In genomic region chr12:32877964-32878571, GRCm38 (mm10) we compare ENCODE assay signal across 12 mouse cellular contexts. TPM values are rescaled to one million over a fixed set of nuclear protein-coding genes. Genes with fewer than 3 reads are reported as not detected.
DNase-seq lines count a peak whose midpoint lies in the region; ATAC-seq lines count a peak whose summit lies in the region.
"Had no signal": no experiment of that assay in that cellular context is flagged by ENCODE, and none has a peak within 500 bp of the region (broad histone marks: within the 10 kb centered on the region; RNA-seq: fewer than 3 reads in every experiment).

No protein-coding gene starts in this region.

- H3K27me3 ChIP-seq in forebrain, embryonic 13.5 days: no peaks in the 10 kb centered on the region
- no peaks in the 10 kb centered on the region for H3K27me3 ChIP-seq in forebrain, embryonic 11.5 days (ENCODE audit: control insufficient read depth, insufficient read depth, low read length)
- no peaks in the 10 kb centered on the region for H3K27me3 ChIP-seq in hindbrain, embryonic 16.5 days (replicated peaks; ENCODE audit: control insufficient read depth, insufficient read depth, low read length)
- no peaks in the 10 kb centered on the region for H3K27me3 ChIP-seq in kidney, embryonic 14.5 days (ENCODE audit: control insufficient read depth, insufficient read depth, low read length)
- H3K27me3 ChIP-seq: midbrain, embryonic 12.5 days had no signal

- H3K4me3 ChIP-seq in forebrain, embryonic 13.5 days: no peak overlapping the region
- no peak overlapping the region for H3K4me3 ChIP-seq in forebrain, embryonic 11.5 days (ENCODE audit: low read depth, low read length)
- no peak overlapping the region for H3K4me3 ChIP-seq in hindbrain, embryonic 16.5 days (ENCODE audit: low read length)
- no peak overlapping the region for H3K4me3 ChIP-seq in kidney, embryonic 14.5 days (ENCODE audit: low read length)
- H3K4me3 ChIP-seq: midbrain, embryonic 12.5 days had no signal

- H3K9me3 ChIP-seq in forebrain, embryonic 13.5 days (replicated peaks): no peaks in the 10 kb centered on the region
- no peaks in the 10 kb centered on the region for H3K9me3 ChIP-seq in forebrain, embryonic 11.5 days (ENCODE audit: control insufficient read depth, low read length)
- no peaks in the 10 kb centered on the region for H3K9me3 ChIP-seq in hindbrain, embryonic 16.5 days (ENCODE audit: control insufficient read depth, low read length)
- H3K9me3 ChIP-seq in kidney, embryonic 14.5 days (ENCODE audit: control insufficient read depth, low read length): no peaks in the 10 kb centered on the region
- H3K9me3 ChIP-seq: midbrain, embryonic 12.5 days had no signal

- no peak overlapping the region for H3K4me2 ChIP-seq in forebrain, embryonic 13.5 days
- no peak overlapping the region for H3K4me2 ChIP-seq in forebrain, embryonic 11.5 days (ENCODE audit: low read depth, low read length, severe bottlenecking)
- no peak overlapping the region for H3K4me2 ChIP-seq in hindbrain, embryonic 16.5 days (ENCODE audit: low read length)
- H3K4me2 ChIP-seq in kidney, embryonic 14.5 days (replicated peaks; ENCODE audit: low read depth, low read length): no peak overlapping the region
- H3K4me2 ChIP-seq: lung, embryonic 14.5 days; midbrain, embryonic 12.5 days had no signal

- DNase-seq in forebrain, embryonic 11.5 days (ENCODE audit: low spot score): no peak
- DNase-seq in layer of hippocampus, postnatal 10 days (ENCODE audit: low spot score in 2 of 2): peak; percentile 29 to 51
- DNase-seq in layer of hippocampus, postnatal 25 days (ENCODE audit: extremely low spot score in 1 of 2, low spot score in 1 of 2): no peak
- DNase-seq in adipocyte (ENCODE audit: low spot score): peak; percentile 89
- DNase-seq in left cerebral cortex, postnatal 36 days (ENCODE audit: low spot score in 2 of 2): no peak
- DNase-seq: kidney, postnatal 10 days; lung, embryonic 14.5 days had no signal

- intact Hi-C loops in left cerebral cortex, postnatal 36 days (cut with DNase I): no loop called here

- H3K4me1 ChIP-seq in forebrain, embryonic 13.5 days: no peaks in the 10 kb centered on the region
- no peaks in the 10 kb centered on the region for H3K4me1 ChIP-seq in forebrain, embryonic 11.5 days (replicated peaks; ENCODE audit: control insufficient read depth, insufficient read depth, low read length)
- H3K4me1 ChIP-seq in hindbrain, embryonic 16.5 days (ENCODE audit: control insufficient read depth, insufficient read depth, low read depth, low read length): no peaks in the 10 kb centered on the region; the same call in 1 of the 2 replicates
- H3K4me1 ChIP-seq in kidney, embryonic 14.5 days (ENCODE audit: control insufficient read depth, insufficient read depth, low read length): no peaks in the 10 kb centered on the region

- no peak overlapping the region for H3K27ac ChIP-seq in forebrain, embryonic 13.5 days
- H3K27ac ChIP-seq in forebrain, embryonic 11.5 days (ENCODE audit: low read depth, low read length): no peak overlapping the region
- H3K27ac ChIP-seq in hindbrain, embryonic 16.5 days (ENCODE audit: low read depth, low read length): no peak overlapping the region; the same call in 1 of the 2 replicates
- H3K27ac ChIP-seq in kidney, embryonic 14.5 days (ENCODE audit: low read depth, low read length): no peak overlapping the region
- H3K27ac ChIP-seq: midbrain, embryonic 12.5 days had no signal

- no peak overlapping the region for H3K9ac ChIP-seq in forebrain, embryonic 13.5 days
- H3K9ac ChIP-seq in forebrain, embryonic 11.5 days (ENCODE audit: low read length): no peak overlapping the region
- no peak overlapping the region for H3K9ac ChIP-seq in hindbrain, embryonic 16.5 days (ENCODE audit: low read depth, low read length)
- H3K9ac ChIP-seq in kidney, embryonic 14.5 days (ENCODE audit: low read depth, low read length): no peak overlapping the region
- H3K9ac ChIP-seq: lung, embryonic 14.5 days; midbrain, embryonic 12.5 days had no signal

- peak; percentile 58; the same call in 1 of the 2 replicates for ATAC-seq in forebrain, embryonic 13.5 days
- no peak for ATAC-seq in forebrain, embryonic 11.5 days (replicated peaks; ENCODE audit: low FRiP score)
- peak; percentile 96 for ATAC-seq in hindbrain, embryonic 16.5 days
- ATAC-seq in kidney, embryonic 14.5 days (ENCODE audit: low FRiP score, low TSS enrichment): no peak
- ATAC-seq: CD4-positive, CD25-positive, alpha-beta regulatory T cell, adult 4 months had no signal

- H3K36me3 ChIP-seq in forebrain, embryonic 13.5 days (ENCODE audit: poor library complexity, severe bottlenecking): no peaks in the 10 kb centered on the region
- H3K36me3 ChIP-seq in forebrain, embryonic 11.5 days (ENCODE audit: control insufficient read depth, insufficient read depth, low read length): no peaks in the 10 kb centered on the region
- H3K36me3 ChIP-seq in hindbrain, embryonic 16.5 days (ENCODE audit: control insufficient read depth, insufficient read depth, low read length): no peaks in the 10 kb centered on the region
- no peaks in the 10 kb centered on the region for H3K36me3 ChIP-seq in kidney, embryonic 14.5 days (ENCODE audit: control insufficient read depth, insufficient read depth, low read length)
- H3K36me3 ChIP-seq: midbrain, embryonic 12.5 days had no signal

- 58% methylated on average over 11 of the region's 11 CpGs for WGBS in forebrain, embryonic 13.5 days
- WGBS in forebrain, embryonic 11.5 days: 73% methylated on average over 11 of the region's 11 CpGs
- WGBS in hindbrain, embryonic 16.5 days: 39% methylated on average over 11 of the region's 11 CpGs
- 93% methylated on average over 11 of the region's 11 CpGs for WGBS in kidney, embryonic 14.5 days

RNA-seq across cellular contexts. Expression of gene Nampt, which starts 58.7 kb away (rescaled TPM):
- 28.2 and 31.5 TPM in 2 replicates for polyA plus RNA-seq in forebrain, embryonic 13.5 days (2015; fragmentation: Nextera tagmentation; extraction: Ambion mirVana)
- polyA plus RNA-seq in forebrain, embryonic 11.5 days (2014; fragmentation: Nextera tagmentation; extraction: Ambion mirVana): 38.4 and 38.8 TPM in 2 replicates
- 10 to 100 TPM; 48.1 to 48.9 TPM for total RNA-seq in layer of hippocampus, postnatal 10 days (2021)
- total RNA-seq in layer of hippocampus, postnatal 25 days (2021): 10 to 100 TPM; 42.2 to 45.5 TPM
- polyA plus RNA-seq in hindbrain, embryonic 16.5 days (2015; fragmentation: Nextera tagmentation; extraction: Ambion mirVana): 31.8 and 32.3 TPM in 2 replicates
- polyA plus RNA-seq in kidney, embryonic 14.5 days (2014; fragmentation: Nextera tagmentation; extraction: Ambion mirVana): 23.6 and 30.9 TPM in 2 replicates
- total RNA-seq in left cerebral cortex, postnatal 36 days (2021): 10 to 100 TPM; 30.2 to 33.3 TPM

Comparison
In these comparisons a context has a peak if more than half of its experiments do, and no peak if none do; other contexts are left out.
1. ATAC-seq: peak in forebrain, embryonic 13.5 days (single experiment) and hindbrain, embryonic 16.5 days (single experiment); none in forebrain, embryonic 11.5 days (single experiment) and kidney, embryonic 14.5 days (single experiment).
2. DNase-seq: peak in layer of hippocampus, postnatal 10 days (2 of 2) and adipocyte (single experiment); none in forebrain, embryonic 11.5 days (single experiment), layer of hippocampus, postnatal 25 days (0 of 2) and left cerebral cortex, postnatal 36 days (0 of 2).